Mouse (Mus musculus) CD4-positive, CD25-positive, alpha-beta regulatory T cell, adult 2 months (primary cell): Measurements from ENCODE around the gene March11.

Experiments used
- DNase-seq: peaks from one replicate; pipeline ENCODE4 v3.0.0-alpha.2; 2012; ENCODE audit warnings: low read depth, low spot score

March11 gene

DNA sequence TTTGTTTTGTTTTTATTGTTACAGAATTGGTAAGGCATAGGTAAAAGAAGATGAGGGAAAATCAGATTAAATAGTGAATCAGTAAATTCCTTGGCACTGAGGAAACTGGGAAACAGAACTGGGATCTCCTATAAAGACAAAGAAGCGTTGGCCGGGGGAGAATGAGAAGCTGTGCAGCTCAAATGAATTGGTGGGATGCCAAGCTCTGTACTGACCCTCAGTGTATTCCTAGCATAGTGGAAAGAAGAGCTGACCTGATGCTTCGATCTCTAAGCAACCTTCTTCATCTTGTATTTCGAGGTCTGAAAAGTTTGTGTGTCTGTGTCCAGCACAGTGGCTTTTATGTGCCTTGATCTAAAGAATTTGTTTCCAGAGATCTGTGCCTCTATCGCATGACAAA, 64.9 kb downstream of the March11 start:
- DNase-seq, result no peak

DNA sequence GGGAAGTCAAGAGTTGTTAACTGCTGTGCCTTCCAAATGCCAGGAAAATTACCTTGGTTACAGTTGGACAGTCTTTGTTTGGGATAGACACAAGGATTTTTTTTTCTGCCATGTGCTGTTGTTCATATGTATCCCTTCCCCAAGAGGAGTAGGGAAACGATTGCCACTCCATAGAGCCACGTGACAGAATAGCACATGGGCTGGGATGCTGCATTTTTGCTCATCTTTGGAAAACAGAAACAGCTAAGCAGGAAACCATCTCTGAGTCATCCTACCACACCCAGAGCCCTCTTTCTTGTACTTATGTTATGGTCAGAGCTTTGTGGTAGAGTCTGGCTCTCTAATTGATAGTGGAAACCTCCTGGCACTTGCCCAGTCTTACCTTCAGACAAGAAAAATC, 65.4 kb downstream of the March11 start:
- DNase-seq, result no peak

DNA sequence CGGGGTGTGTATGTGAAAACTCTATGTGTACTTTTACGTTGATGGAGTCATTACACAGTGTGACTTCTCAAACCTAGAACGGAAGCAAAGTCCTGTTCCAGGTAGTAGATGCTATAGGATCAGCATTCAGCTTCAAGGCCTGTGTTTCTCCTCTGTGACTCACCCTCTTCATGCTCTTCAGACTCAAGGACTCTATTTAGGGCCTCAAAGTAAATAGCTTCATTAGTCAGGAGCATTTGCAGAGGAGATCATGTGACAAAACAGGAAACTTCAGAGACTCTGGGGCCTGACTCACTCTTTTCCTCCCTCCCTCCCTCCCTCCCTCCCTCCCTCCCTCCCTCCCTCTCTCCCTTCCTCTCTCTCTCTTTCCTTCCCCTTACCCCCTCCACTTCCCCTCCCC, 66.1 kb downstream of the March11 start:
- DNase-seq, result no peak

DNA sequence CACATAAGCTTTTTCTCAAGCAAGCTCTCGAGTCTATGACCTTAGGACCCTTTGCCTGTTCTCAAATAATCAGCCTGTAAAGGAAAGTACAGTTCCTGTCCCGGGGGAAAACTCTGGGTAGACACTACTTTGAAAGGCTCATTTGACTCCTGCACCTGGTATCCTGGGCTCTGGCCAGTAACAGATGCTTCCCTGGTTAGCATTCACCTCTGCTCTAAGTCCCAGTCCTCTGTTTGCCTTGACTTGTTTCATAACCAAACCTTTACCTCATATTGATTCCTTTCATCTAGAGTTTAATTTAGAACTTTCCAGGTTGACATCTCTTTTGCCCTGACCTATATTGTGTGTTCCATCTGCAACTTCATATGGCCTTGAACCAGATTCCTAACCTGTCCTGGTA, 68.5 kb downstream of the March11 start:
- no peak for DNase-seq

DNA sequence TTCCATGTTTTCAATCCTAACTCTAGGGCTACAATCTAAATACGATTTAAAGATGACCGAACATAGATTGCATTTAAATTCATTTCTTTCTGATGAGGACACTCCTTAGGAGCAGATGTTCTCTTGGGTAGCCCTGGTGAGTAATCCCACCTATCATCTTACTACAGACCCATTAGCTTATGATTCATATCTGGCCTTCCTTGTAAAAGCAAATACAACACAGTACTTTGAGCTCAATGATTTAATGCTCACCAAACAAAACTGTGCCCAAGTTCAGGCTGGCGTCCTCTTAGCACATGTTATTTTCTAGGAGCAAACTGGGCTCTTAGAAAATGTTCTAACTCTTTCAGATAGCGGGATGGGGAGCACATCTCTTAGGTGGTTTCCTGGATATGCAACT, 70.0 kb downstream of the March11 start:
- no peak for DNase-seq

DNA sequence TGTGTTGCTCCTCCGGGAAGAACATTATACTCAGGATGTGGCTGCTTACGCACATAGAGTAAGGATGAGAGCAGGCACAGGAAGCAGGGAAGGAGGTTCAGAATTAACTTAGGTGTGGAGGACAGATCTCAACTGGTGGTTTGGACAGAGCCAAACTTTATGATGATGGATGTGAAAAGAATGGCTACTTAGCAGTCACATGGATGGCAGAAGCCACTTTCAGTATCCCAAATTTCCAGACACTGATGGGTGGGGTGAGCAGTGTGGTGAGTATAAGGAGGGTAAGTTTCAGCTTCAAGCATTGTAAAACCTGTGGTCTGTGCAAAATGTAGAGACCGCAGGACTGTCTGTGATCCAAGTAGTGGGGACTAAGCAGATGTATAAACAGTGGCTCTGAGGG, 71.0 kb downstream of the March11 start:
- no peak for DNase-seq

DNA sequence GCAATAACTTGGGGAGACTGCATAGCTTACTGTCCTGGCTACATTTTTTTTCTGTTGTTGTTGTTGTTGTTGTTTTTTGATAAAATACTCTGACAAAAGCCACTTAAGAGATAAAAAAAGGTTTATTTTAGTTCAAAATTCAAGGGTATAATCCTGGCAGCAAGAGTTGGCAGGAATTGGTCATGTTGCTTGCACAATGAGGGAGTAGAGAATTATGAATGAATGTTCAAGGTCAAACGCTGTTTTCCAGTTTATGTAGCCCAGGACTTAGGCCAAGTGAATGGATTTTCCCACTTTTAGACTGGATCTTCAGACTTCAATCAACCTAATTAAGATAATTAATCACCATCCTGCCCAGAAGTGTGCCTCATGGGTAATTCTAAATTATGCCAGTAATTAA, 72.0 kb downstream of the March11 start:
- DNase-seq, result no peak

DNA sequence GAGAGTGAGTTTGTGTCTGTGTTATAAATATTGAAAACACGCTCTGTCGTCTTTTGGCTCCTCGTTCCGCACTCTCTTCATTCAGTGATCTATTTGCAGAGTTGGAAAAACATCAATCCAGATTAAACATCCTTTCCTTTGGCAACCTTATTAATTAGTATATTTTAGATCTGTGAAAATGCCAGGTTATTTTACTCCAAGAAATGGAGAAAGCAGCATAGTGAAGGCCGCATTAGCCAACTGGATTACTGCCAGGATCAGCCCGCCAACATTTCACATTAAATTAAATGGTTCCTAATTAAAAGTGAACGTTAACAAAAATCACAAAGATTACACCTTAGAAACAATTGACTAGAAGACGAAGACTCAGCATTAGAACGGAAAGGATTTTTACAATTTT, 81.2 kb downstream of the March11 start:
- no peak for DNase-seq

DNA sequence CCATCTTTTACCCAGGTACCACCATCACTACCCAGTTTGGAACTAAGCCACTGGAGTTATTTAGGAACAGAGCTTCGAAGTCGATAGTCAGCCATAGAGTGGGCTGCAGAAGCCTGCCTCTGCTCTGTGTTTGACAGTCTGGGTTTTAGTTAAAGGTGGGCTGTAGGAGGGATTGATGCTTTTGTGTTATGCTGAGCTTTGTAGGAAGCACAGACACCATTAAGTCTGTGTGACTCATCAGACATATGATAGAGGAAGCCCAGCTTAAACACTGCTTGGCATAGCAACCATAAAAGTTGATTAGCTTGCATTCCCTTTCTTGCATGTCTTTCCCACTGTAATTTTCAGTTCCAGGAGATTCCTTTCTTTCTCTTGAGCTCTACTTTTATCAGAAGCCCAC, 87.7 kb downstream of the March11 start:
- DNase-seq, result no peak

DNA sequence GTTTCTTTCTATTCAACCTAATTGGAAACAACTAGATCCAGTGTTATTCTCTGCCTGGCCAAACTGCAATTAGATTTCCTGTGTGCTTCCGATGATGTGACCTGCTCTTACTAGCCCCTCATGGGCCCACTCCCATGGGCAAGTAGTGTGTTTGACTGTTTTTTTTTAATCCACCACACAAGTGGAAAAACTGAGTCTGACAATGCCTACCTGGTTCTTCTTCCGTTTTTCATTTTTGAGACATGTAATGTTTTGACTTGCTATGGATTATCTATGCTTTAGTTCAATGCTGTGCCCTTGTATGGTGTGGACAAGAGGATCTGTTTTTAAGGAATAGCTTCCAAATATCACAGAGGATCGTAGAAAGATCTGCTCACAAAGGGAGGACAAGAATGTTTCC, 116.4 kb downstream of the March11 start:
- DNase-seq, result no peak

DNA sequence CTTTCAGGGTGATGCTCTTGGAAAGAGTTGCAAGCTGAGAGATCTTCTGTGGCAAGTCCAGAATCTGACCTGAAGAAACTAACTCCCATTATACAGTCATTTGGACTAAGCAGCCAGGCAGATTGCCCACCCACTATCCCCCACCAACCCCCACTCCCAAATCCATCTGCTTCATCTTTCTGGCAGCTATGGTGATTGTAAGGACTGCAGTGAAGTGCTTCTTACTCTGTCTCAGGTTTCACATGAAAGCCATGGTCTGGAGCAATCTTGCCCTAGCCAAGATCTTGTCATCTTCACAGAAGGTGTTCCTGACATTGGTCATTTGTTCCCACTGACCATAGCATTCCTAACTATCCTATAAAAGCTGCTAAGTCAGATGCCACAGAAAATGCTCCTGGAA, 117.4 kb downstream of the March11 start:
- DNase-seq, result no peak

DNA sequence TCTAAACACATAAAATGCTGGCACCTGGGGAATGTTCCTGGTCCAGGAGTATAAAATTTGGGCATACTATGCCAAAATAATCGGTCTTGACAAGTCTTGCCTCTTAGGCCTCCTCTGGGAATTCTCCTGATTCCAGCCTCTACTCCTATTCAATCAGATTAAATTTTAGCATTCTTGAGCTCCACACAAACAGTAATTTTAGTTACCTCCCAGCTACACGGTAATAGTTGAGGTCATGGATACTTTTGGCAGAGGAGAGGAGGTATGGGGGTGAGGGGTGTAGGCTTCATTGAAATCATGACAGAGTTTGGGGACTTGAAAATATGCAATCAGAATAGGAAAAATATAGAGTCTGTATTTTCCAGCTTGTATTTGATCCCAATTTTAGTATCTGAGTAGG, 121.7 kb downstream of the March11 start:
- no peak for DNase-seq

DNA sequence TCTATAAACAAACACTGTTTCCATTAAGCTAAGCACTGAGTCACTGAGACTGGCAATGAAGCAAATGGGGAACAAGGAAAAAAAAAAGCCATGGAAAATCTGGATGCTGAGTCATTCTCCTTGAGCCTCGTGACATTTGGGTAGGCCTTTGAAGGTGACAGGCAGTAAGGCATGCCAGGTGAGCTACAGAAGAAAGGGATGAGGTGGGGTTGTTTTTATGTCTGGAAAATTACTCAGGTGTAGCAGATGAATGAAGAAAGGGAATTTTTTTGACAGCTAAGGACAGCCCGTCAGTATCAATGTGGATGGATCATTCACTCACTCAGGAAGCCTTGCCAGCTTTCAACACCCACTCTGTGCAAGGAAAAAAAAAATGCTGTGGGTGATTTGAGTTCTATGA, 123.8 kb downstream of the March11 start:
- no peak for DNase-seq

DNA sequence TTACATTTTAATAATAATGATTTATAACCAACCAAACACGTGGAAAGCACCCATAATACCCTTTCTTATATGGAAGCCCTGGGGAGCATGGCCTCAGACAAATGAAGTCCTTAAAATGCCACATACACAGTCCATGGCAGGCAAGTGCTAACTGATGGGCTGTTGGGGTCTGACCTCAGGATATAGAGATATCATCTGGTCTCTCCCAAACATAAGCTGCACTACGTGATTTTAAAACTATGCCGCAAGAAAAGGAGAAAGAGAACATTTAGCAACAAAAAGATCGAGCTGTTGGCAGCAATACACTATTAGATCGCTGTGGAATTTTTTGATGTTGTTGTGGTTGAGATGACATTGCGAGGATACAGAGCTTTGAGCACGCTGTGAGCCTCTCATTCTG, 126.9 kb downstream of the March11 start:
- DNase-seq, result no peak

DNA sequence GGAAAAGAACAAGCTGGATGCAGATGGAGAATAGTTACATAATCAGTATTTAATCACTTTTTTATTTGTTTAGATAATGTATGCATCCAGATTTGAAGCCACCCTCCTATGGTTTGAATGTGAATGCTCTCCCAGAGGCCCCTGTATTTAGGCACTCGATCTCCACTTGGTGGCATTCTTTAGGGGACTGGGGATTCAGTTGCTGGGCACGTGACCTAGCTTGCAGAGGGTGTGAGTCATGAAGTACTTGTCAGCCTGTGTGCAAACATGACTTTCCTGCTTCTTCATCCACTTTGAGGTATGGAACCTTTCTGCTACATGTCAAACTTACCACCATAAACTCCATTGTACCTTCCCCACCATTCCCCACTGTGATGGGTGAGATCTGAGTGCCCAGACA, 128.3 kb downstream of the March11 start:
- no peak for DNase-seq
